Mouse (Mus musculus) bone marrow macrophage, adult 2 months (primary cell): ENCODE data around the gene Tmem269.

ENCODE experiments used
- CTCF ChIP-seq: IDR thresholded peaks from 2 replicates; pipeline ENCODE4 v1.5.1; 2012; ENCODE audit warnings: low read depth, mild to moderate bottlenecking, low read length, moderate library complexity
- POLR2A ChIP-seq: IDR thresholded peaks from 2 replicates; pipeline ENCODE4 v1.6.1; 2012; ENCODE audit warnings: mild to moderate bottlenecking, low read depth, low read length, borderline replicate concordance

- TF ChIP-seq CTCF (no peak), POLR2A (no peak)
Observed at GRCm38 (mm10) chr4:119189864-119190263, 28.2 kb downstream of the Tmem269 start, which contains the start of gene Ermap.
